Comparison of ENCODE assay signal across 9 mouse cellular contexts in genomic region chr7:101821571-101822501, GRCm38 (mm10). TPM values are rescaled to one million over a fixed set of nuclear protein-coding genes. Genes with fewer than 3 reads are reported as not detected.
A peak's percentile ranks its signal among the peaks of the same experiment; 100 is the strongest.
DNase-seq lines count a peak whose midpoint lies in the region; ATAC-seq lines count a peak whose summit lies in the region.
"Had no signal": no experiment of that assay in that cellular context is flagged by ENCODE, and none has a peak within 500 bp of the region (broad histone marks: within the 10 kb centered on the region; RNA-seq: fewer than 3 reads in every experiment).

No protein-coding gene starts in this region.

- under 1% methylated on average over 68 of the region's 71 CpGs for WGBS in embryonic facial prominence, embryonic 13.5 days
- under 1% methylated on average over 66 of the region's 71 CpGs for WGBS in heart, embryonic 15.5 days
- WGBS in kidney, embryonic 15.5 days, result under 1% methylated on average over 70 of the region's 71 CpGs

- H3K9ac ChIP-seq in embryonic facial prominence, embryonic 13.5 days, result peak overlapping the region; percentile 65
- peak overlapping the region; percentile 77 for H3K9ac ChIP-seq in heart, embryonic 15.5 days
- H3K9ac ChIP-seq in kidney, embryonic 15.5 days, result peak overlapping the region; percentile 55

- peaks cover 39% of the 10 kb centered on the region for H3K36me3 ChIP-seq in embryonic facial prominence, embryonic 13.5 days
- H3K36me3 ChIP-seq in heart, embryonic 15.5 days, result peaks cover 32% of the 10 kb centered on the region
- peaks cover 40% of the 10 kb centered on the region for H3K36me3 ChIP-seq in kidney, embryonic 15.5 days

- peaks cover 76% of the 10 kb centered on the region for H3K27me3 ChIP-seq in embryonic facial prominence, embryonic 13.5 days
- peaks cover 54% of the 10 kb centered on the region for H3K27me3 ChIP-seq in heart, embryonic 15.5 days
- peaks cover 68% of the 10 kb centered on the region for H3K27me3 ChIP-seq in kidney, embryonic 15.5 days

- no peak overlapping the region for H3K27ac ChIP-seq in embryonic facial prominence, embryonic 13.5 days
- peak overlapping the region; percentile 79 for H3K27ac ChIP-seq in heart, embryonic 15.5 days
- peak overlapping the region; percentile 84 for H3K27ac ChIP-seq in kidney, embryonic 15.5 days
- H3K27ac ChIP-seq: macrophage had no signal

- peak; percentile 30 for DNase-seq in right cerebral cortex, postnatal 25 days
- no peak for DNase-seq in right cerebral cortex, postnatal 36 days (ENCODE audit: low spot score in 2 of 2)
- peak; percentile 71 for DNase-seq in lung, postnatal 10 days
- DNase-seq in ovary, postnatal 36 days (ENCODE audit: low spot score), result peak; percentile 66
- no peak for DNase-seq in right cerebral cortex, adult 2 months (ENCODE audit: low spot score in 2 of 2)

- peak overlapping the region; percentile 80 for H3K4me2 ChIP-seq in embryonic facial prominence, embryonic 13.5 days
- H3K4me2 ChIP-seq in heart, embryonic 15.5 days, result peak overlapping the region; percentile 98
- peak overlapping the region; percentile 93 for H3K4me2 ChIP-seq in kidney, embryonic 15.5 days

- peak overlapping the region; percentile 44 for H3K4me3 ChIP-seq in embryonic facial prominence, embryonic 13.5 days
- H3K4me3 ChIP-seq in heart, embryonic 15.5 days, result peak overlapping the region; percentile 58
- peak overlapping the region; percentile 48 for H3K4me3 ChIP-seq in kidney, embryonic 15.5 days (replicated peaks)

- H3K9me3 ChIP-seq in embryonic facial prominence, embryonic 13.5 days, result no peaks in the 10 kb centered on the region
- no peaks in the 10 kb centered on the region for H3K9me3 ChIP-seq in heart, embryonic 15.5 days (replicated peaks)
- no peaks in the 10 kb centered on the region for H3K9me3 ChIP-seq in kidney, embryonic 15.5 days (replicated peaks)

- ATAC-seq in embryonic facial prominence, embryonic 13.5 days (ENCODE audit: insufficient number of reproducible peaks, insufficient read depth, low FRiP score, low TSS enrichment, low read depth), result peak; percentile 54; the same call in 1 of the 2 replicates
- ATAC-seq in heart, embryonic 15.5 days (replicated peaks; ENCODE audit: insufficient number of reproducible peaks, insufficient read depth, low FRiP score, low read depth), result peak; percentile 74
- peak; percentile 89 for ATAC-seq in kidney, embryonic 15.5 days (replicated peaks; ENCODE audit: low FRiP score)

- H3K4me1 ChIP-seq in embryonic facial prominence, embryonic 13.5 days, result peaks cover 37% of the 10 kb centered on the region
- peaks cover 44% of the 10 kb centered on the region for H3K4me1 ChIP-seq in heart, embryonic 15.5 days (replicated peaks)
- H3K4me1 ChIP-seq in kidney, embryonic 15.5 days, result peaks cover 51% of the 10 kb centered on the region

RNA-seq across cellular contexts. Expression of gene Phox2a, which starts 3.7 kb away (rescaled TPM):
- polyA plus RNA-seq in embryonic facial prominence, embryonic 13.5 days (2015; fragmentation: Nextera tagmentation; extraction: Ambion mirVana), result 0.43 TPM in 1 of 2 replicates, not detected in the other
- 0.39 and 1.9 TPM in 2 replicates for polyA plus RNA-seq in heart, embryonic 15.5 days (2015; fragmentation: Nextera tagmentation; extraction: Ambion mirVana)
- polyA plus RNA-seq in kidney, embryonic 15.5 days (2015; fragmentation: Nextera tagmentation; extraction: Ambion mirVana), result 0.72 and 1.9 TPM in 2 replicates
- polyA plus RNA-seq: macrophage had no signal

RNA-seq across cellular contexts. Expression of gene Inppl1, which starts 16.2 kb away (rescaled TPM):
- polyA plus RNA-seq in embryonic facial prominence, embryonic 13.5 days (2015; fragmentation: Nextera tagmentation; extraction: Ambion mirVana), result 44.6 and 44.8 TPM in 2 replicates
- 52.7 and 64.5 TPM in 2 replicates for polyA plus RNA-seq in heart, embryonic 15.5 days (2015; fragmentation: Nextera tagmentation; extraction: Ambion mirVana)
- polyA plus RNA-seq in kidney, embryonic 15.5 days (2015; fragmentation: Nextera tagmentation; extraction: Ambion mirVana), result 49.9 and 52.1 TPM in 2 replicates

RNA-seq across cellular contexts. Expression of gene Folr2, which starts 35.2 kb away (rescaled TPM):
- polyA plus RNA-seq in embryonic facial prominence, embryonic 13.5 days (2015; fragmentation: Nextera tagmentation; extraction: Ambion mirVana), result 1.5 and 1.9 TPM in 2 replicates
- 1.1 and 1.9 TPM in 2 replicates for polyA plus RNA-seq in heart, embryonic 15.5 days (2015; fragmentation: Nextera tagmentation; extraction: Ambion mirVana)
- polyA plus RNA-seq in kidney, embryonic 15.5 days (2015; fragmentation: Nextera tagmentation; extraction: Ambion mirVana), result 1.8 and 2.3 TPM in 2 replicates

RNA-seq across cellular contexts. Expression of gene Anapc15, which starts 41.7 kb away (rescaled TPM):
- polyA plus RNA-seq in embryonic facial prominence, embryonic 13.5 days (2015; fragmentation: Nextera tagmentation; extraction: Ambion mirVana), result 70.3 and 73.4 TPM in 2 replicates
- polyA plus RNA-seq in heart, embryonic 15.5 days (2015; fragmentation: Nextera tagmentation; extraction: Ambion mirVana), result 48.3 and 54.7 TPM in 2 replicates
- 75.1 and 78.9 TPM in 2 replicates for polyA plus RNA-seq in kidney, embryonic 15.5 days (2015; fragmentation: Nextera tagmentation; extraction: Ambion mirVana)

RNA-seq across cellular contexts. Expression of gene Folr1, which starts 48.8 kb away (rescaled TPM):
- polyA plus RNA-seq in embryonic facial prominence, embryonic 13.5 days (2015; fragmentation: Nextera tagmentation; extraction: Ambion mirVana), result 0.25 TPM in 1 of 2 replicates, not detected in the other
- 4.3 and 6.1 TPM in 2 replicates for polyA plus RNA-seq in heart, embryonic 15.5 days (2015; fragmentation: Nextera tagmentation; extraction: Ambion mirVana)
- 51.0 and 63.0 TPM in 2 replicates for polyA plus RNA-seq in kidney, embryonic 15.5 days (2015; fragmentation: Nextera tagmentation; extraction: Ambion mirVana)
- polyA plus RNA-seq: macrophage had no signal

Comparison
In these comparisons a context has a peak if more than half of its experiments do, and no peak if none do; other contexts are left out.
1. DNase-seq: peak in right cerebral cortex, postnatal 25 days (single experiment), lung, postnatal 10 days (single experiment) and ovary, postnatal 36 days (single experiment); none in right cerebral cortex, postnatal 36 days (0 of 2) and right cerebral cortex, adult 2 months (0 of 2).
2. Peak in every context shown above with its lines, with median percentiles within 50 percentile points of each other: ATAC-seq, H3K4me2 ChIP-seq, H3K4me3 ChIP-seq and H3K9ac ChIP-seq.